Mouse (Mus musculus) liver, postnatal 0 days (tissue): ENCODE data around the gene Gcgr.

Experiments used
- CTCF ChIP-seq: sonication (generic); IDR thresholded peaks from 2 replicates; pipeline ENCODE4 v1.5.1; 2016; ENCODE audit warnings: antibody characterized with exemption, low read depth
- EP300 ChIP-seq: IDR thresholded peaks from 2 replicates; pipeline ENCODE4 v1.6.1; 2016; ENCODE audit warnings: antibody characterized with exemption, low read depth, mild to moderate bottlenecking

- TF ChIP-seq CTCF (no peak), EP300 (no peak)
Measured at GRCm38 (mm10) chr11:120573585-120574277, 43.2 kb downstream of the Gcgr start.
